Mouse (Mus musculus) lung, embryonic 14.5 days (tissue): Measurements from ENCODE around the gene Dok5. TPM values are rescaled to one million over a fixed set of nuclear protein-coding genes. Genes with fewer than 3 reads are reported as not detected.
A peak's percentile ranks its signal among the peaks of the same experiment; 100 is the strongest.

ENCODE experiments used
- ATAC-seq: fragments of 200-750 bp; cut with Nextera tagmentation; 2 replicates; pipeline ENCODE4 v1.8.0; 2017; ENCODE audit warnings: mild to moderate bottlenecking, moderate TSS enrichment, moderate library complexity; ENCODE audit not compliant: insufficient read depth
- DNase-seq: peaks from one replicate; pipeline ENCODE4 v3.0.0-alpha.2; 2015
- H3K27ac ChIP-seq: fragments of 300-500 bp; sonication (generic); 2 replicates; pipeline ENCODE4 v1.5.1; 2014; ENCODE audit warnings: low read depth, mild to moderate bottlenecking, moderate library complexity
- H3K27me3 ChIP-seq: fragments of 300-500 bp; sonication (generic); 2 replicates; pipeline ENCODE4 v1.6.1; 2014; ENCODE audit warnings: low read length, control low read depth; ENCODE audit not compliant: insufficient read depth
- H3K36me3 ChIP-seq: fragments of 300-500 bp; sonication (generic); 2 replicates; pipeline ENCODE4 v1.6.1; 2014; ENCODE audit warnings: control low read depth; ENCODE audit not compliant: insufficient read depth
- H3K4me1 ChIP-seq: fragments of 300-500 bp; sonication (generic); 2 replicates; pipeline ENCODE4 v1.6.1; 2014; ENCODE audit warnings: antibody characterized with exemption, control low read depth; ENCODE audit not compliant: insufficient read depth
- H3K4me2 ChIP-seq: fragments of 300-500 bp; sonication (generic); 2 replicates; pipeline ENCODE4 v1.6.1; 2014; ENCODE audit warnings: mild to moderate bottlenecking
- H3K4me3 ChIP-seq: fragments of 300-500 bp; sonication (generic); 2 replicates; pipeline ENCODE4 v1.5.1; 2014; ENCODE audit warnings: low read depth, low read length
- H3K9ac ChIP-seq: fragments of 300-500 bp; sonication (generic); 2 replicates; pipeline ENCODE4 v1.6.1; 2014
- H3K9me3 ChIP-seq: fragments of 300-500 bp; sonication (generic); 2 replicates; pipeline ENCODE4 v1.6.1; 2016; ENCODE audit warnings: low read depth, low read length, control low read depth
- CTCF ChIP-seq: IDR thresholded peaks from 2 replicates; pipeline ENCODE4 v1.5.1; 2016; ENCODE audit warnings: antibody characterized with exemption, low read depth
- WGBS: fragments of 180-500 bp; shearing (Covaris S2); extraction: QIAGEN DNeasy Blood & Tissue Kit; methylation state at CpG from one replicate; pipeline ENCODE4 v1.1.7; 2014; 5-methylcytosine and 5-hydroxymethylcytosine counted together
- polyA plus RNA-seq: library from polyadenylated mRNA; unstranded; fragments of >200 nt; fragmentation: Nextera tagmentation; extraction: Ambion mirVana; gene quantifications from 2 replicates; pipeline ENCODE4 v1.2.1, GENCODE M21; 2014

The Dok5 gene
- polyA plus RNA-seq, 1 experiment from 2014 or later: 0.83 TPM

- H3K27ac ChIP-seq: no peak overlapping the region
Observed at GRCm38 (mm10) chr2:170837363-170837762, 105.8 kb downstream of the Dok5 start.

GRCm38 (mm10) chr2:170837824-170838557, 106.4 kb downstream of the Dok5 start:
- H3K9ac ChIP-seq: no peak overlapping the region
- H3K9me3 ChIP-seq: no peaks in the 10 kb centered on the region
- H3K4me2 ChIP-seq: no peak overlapping the region
- TF ChIP-seq CTCF: no peak
- H3K36me3 ChIP-seq: no peaks in the 10 kb centered on the region
- ATAC-seq (peak; percentile 87), DNase-seq (peak; percentile 83)
- H3K4me3 ChIP-seq: no peak overlapping the region
- peak overlapping the region; percentile 56; the same call in 1 of the 2 replicates for H3K27ac ChIP-seq
- no peaks in the 10 kb centered on the region for H3K27me3 ChIP-seq
- 26% methylated on average over 12 of the region's 12 CpGs for WGBS
- H3K4me1 ChIP-seq: no peaks in the 10 kb centered on the region

More at GRCm38 (mm10) chr2:170837363-170837762, 105.8 kb downstream of the Dok5 start:
- Histone ChIP-seq H3K4me1 (no peaks in the 10 kb centered on the region), H3K4me3 (no peak overlapping the region), H3K36me3 (no peaks in the 10 kb centered on the region), H3K9ac (no peak overlapping the region), H3K27me3 (no peaks in the 10 kb centered on the region), H3K4me2 (no peak overlapping the region), H3K9me3 (no peaks in the 10 kb centered on the region)
- DNase-seq: no peak
- no peak for TF ChIP-seq CTCF
- ATAC-seq: no peak
- 56% methylated on average over 11 of the region's 11 CpGs for WGBS

- DNase-seq (no peak), ATAC-seq (no peak)
- Histone ChIP-seq H3K4me2 (no peak overlapping the region), H3K9ac (no peak overlapping the region), H3K27ac (no peak overlapping the region), H3K36me3 (no peaks in the 10 kb centered on the region), H3K4me3 (no peak overlapping the region), H3K27me3 (no peaks in the 10 kb centered on the region), H3K4me1 (no peaks in the 10 kb centered on the region), H3K9me3 (no peaks in the 10 kb centered on the region)
- 63% methylated on average over 13 of the region's 13 CpGs for WGBS
- TF ChIP-seq CTCF: no peak
Observed at GRCm38 (mm10) chr2:170841441-170841965, 109.9 kb downstream of the Dok5 start.

- no peaks in the 10 kb centered on the region for H3K9me3 ChIP-seq
- H3K4me2 ChIP-seq: no peak overlapping the region
- H3K4me1 ChIP-seq: no peaks in the 10 kb centered on the region
- WGBS: 79% methylated on average over 10 of the region's 10 CpGs
- no peaks in the 10 kb centered on the region for H3K36me3 ChIP-seq
- no peak for DNase-seq
- no peak overlapping the region for H3K9ac ChIP-seq
- no peaks in the 10 kb centered on the region for H3K27me3 ChIP-seq
- no peak overlapping the region for H3K4me3 ChIP-seq
- no peak for TF ChIP-seq CTCF
- no peak overlapping the region for H3K27ac ChIP-seq
- ATAC-seq: no peak
Observed at GRCm38 (mm10) chr2:170845511-170845910, 113.9 kb downstream of the Dok5 start.

GRCm38 (mm10) chr2:170850058-170850457, 118.5 kb downstream of the Dok5 start:
- H3K27ac ChIP-seq: no peak overlapping the region
- 89% methylated on average over 4 of the region's 4 CpGs for WGBS
- H3K4me1 ChIP-seq: no peaks in the 10 kb centered on the region
- no peaks in the 10 kb centered on the region for H3K36me3 ChIP-seq
- H3K9ac ChIP-seq: no peak overlapping the region
- TF ChIP-seq CTCF: peak; percentile 31; the same call in 1 of the 2 replicates
- DNase-seq: no peak
- no peaks in the 10 kb centered on the region for H3K27me3 ChIP-seq
- ATAC-seq: no peak
- H3K4me3 ChIP-seq: no peak overlapping the region
- no peaks in the 10 kb centered on the region for H3K9me3 ChIP-seq
- no peak overlapping the region for H3K4me2 ChIP-seq

- 79% methylated on average over 6 of the region's 6 CpGs for WGBS
- ATAC-seq (no peak), DNase-seq (no peak)
- no peaks in the 10 kb centered on the region for H3K36me3 ChIP-seq
- peaks cover 5% of the 10 kb centered on the region; the same call in 1 of the 2 replicates for H3K4me1 ChIP-seq
- no peak for TF ChIP-seq CTCF
- H3K27ac ChIP-seq: no peak overlapping the region
- no peaks in the 10 kb centered on the region for H3K9me3 ChIP-seq
- no peak overlapping the region for H3K4me3 ChIP-seq
- H3K4me2 ChIP-seq: no peak overlapping the region
- H3K9ac ChIP-seq: no peak overlapping the region
- H3K27me3 ChIP-seq: no peaks in the 10 kb centered on the region
Observed at GRCm38 (mm10) chr2:170852337-170852736, 120.7 kb downstream of the Dok5 start.

GRCm38 (mm10) chr2:170855210-170855609, 123.6 kb downstream of the Dok5 start:
- DNase-seq: no peak
- no peak overlapping the region for H3K9ac ChIP-seq
- TF ChIP-seq CTCF: no peak

More at GRCm38 (mm10) chr2:170855210-170855609, 123.6 kb downstream of the Dok5 start:
- Histone ChIP-seq H3K4me1 (peaks cover 5% of the 10 kb centered on the region; the same call in 1 of the 2 replicates), H3K36me3 (no peaks in the 10 kb centered on the region), H3K4me2 (no peak overlapping the region), H3K27me3 (no peaks in the 10 kb centered on the region), H3K9me3 (no peaks in the 10 kb centered on the region), H3K4me3 (no peak overlapping the region), H3K27ac (no peak overlapping the region)
- WGBS: 59% methylated on average over 3 of the region's 3 CpGs
- ATAC-seq: no peak
